Mouse (Mus musculus) urinary bladder, postnatal 0 days (tissue): ENCODE measurements around the gene Pgp. TPM values are rescaled to one million over a fixed set of nuclear protein-coding genes. Genes with fewer than 3 reads are reported as not detected.

Experiments
- polyA plus RNA-seq: library from polyadenylated mRNA; unstranded; fragments of >200 nt; fragmentation: Nextera tagmentation; extraction: Ambion mirVana; gene quantifications from 2 replicates; pipeline ENCODE4 v1.2.1, GENCODE M21; 2015

Gene Pgp
- polyA plus RNA-seq: 41.5 and 50.1 TPM in 2 replicates

DNA sequence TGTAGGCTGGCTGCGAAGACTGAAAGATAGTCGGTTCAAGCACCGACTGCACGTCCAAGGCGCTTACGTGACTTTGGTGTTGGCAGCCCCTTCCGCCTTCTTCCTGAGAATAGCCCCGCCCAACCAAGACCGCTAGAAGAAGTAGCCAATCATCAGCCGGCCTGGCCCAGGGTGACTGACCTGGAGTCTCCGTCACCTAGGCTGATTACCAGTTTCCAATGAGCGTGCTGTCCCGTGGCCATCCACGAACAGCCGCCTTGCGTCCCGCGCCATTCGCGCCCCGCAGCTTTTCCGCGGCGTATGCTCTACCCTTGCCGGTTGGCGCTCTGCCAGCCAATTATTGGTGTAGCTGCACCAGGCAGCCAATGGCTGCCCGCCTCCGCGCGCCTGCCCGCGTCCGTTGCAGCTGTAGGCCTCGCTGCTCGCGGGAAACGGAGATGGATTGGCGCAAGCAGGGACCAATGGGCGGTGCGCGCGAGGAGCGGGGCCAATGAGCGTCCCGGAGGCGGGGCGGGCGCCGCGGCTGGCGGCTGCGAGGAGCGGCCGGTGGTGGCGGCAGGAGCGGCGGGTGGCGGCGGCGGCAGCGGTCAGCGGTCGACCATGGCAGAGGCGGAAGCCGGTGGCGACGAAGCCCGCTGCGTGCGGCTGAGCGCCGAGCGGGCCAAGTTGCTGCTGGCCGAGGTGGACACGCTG lies at the start of gene Pgp, which contains the start of gene E4f1:
Gene Pgp (plus strand): TSS at position 483 of the 693 bp plus-strand sequence.
Gene E4f1 (minus strand): TSS at position 404 of the 693 bp plus-strand sequence.

DNA sequence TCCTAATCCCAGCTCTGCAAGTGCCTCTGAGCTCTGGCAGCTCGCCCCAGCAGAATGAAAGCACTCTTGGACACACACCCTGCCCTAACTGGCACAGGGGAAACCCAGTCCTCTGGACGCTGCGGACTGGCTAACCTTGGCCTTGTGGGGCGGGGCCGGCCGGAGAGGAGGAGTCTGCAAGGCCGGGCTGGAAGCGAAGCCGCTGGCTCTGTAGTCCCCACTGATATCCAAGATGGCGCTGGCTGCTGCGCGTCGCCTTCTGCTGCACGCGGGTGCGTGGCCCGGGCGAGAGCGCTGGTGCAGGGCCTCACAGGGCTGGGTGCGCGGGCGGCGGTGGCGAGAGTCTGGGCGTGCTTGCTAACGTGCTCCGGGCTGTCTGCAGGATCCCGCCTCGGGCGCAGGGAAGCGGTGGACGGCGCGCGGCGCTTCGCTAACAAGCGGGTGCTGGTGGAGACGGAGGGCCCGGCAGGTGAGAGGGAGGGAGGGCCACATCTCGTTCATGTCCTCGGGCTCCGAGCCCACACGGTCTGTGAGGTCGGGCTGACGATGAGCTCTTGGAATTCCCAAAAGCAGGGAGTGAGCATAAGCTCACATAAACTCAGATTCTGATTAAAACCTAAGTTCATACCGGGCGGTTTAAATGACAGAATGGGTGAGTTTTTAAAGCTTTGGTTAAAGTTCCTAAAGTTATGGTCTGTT lies 43.6 kb upstream of the Pgp start, which contains the start of gene Eci1:
Gene Eci1 (plus strand): TSS at position 171 of the 699 bp plus-strand sequence.

DNA sequence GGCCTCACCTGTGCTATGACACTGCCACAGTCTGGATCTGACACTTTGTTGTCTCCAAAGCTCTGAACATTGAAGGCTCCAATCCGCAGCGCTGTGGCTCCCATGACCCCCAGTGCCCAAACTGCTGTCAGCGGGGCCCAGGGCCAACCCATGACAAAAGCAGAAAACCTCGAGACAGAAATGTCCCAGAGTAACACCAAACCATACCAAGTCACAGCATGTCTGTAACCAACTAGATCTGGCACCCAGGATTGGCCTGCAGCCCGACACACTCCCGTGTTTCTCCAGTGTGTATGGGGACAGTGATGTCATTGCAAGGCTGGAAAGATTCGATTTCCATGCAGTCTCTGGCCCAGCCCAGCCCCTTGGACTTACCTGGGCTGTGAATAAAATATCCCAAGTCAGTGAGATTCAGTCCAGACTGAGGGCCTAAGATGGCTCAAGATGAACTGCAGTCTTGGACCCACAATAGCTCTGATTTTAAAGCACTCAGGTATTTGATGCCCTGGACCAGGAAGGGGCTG lies 27.5 kb upstream of the Pgp start, which contains the start of gene Dnase1l2:
Gene Dnase1l2 (minus strand): TSS at position 474 of the 524 bp plus-strand sequence.

DNA sequence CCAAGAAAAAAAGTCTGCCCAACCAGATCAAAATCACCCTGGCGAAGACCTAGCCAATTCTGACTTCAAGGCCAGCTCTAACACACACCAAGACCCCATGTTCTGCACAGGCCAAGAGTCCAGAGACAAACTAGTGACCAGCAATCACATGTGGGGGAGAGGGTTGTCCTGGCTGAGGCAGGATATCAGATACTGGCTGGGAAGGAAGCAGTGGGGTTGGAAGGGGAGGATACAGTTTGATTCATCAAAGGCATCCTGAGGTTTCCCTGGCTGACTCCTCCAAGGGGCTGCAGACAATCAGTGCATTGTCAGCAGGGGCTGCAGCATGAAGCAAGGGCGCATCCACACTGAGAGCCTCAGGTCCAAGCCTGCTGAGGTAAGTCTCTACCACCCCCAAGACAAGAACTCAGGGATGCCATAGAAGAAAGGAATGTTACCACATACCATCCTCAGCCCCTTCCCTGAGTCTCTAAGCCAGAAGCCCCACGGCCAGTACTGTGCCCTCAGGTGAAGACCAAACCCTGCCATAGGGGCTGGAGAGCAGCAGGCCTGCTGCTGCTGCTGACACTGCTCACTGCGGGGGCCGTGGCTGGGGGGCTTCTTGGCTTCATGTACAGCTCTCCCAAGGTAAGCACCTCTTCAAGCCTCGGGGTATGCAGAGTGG lies 3.6 kb downstream of the Pgp start, which contains the start of gene Bricd5:
Gene Bricd5 (plus strand): TSS at position 273 of the 664 bp plus-strand sequence.

DNA sequence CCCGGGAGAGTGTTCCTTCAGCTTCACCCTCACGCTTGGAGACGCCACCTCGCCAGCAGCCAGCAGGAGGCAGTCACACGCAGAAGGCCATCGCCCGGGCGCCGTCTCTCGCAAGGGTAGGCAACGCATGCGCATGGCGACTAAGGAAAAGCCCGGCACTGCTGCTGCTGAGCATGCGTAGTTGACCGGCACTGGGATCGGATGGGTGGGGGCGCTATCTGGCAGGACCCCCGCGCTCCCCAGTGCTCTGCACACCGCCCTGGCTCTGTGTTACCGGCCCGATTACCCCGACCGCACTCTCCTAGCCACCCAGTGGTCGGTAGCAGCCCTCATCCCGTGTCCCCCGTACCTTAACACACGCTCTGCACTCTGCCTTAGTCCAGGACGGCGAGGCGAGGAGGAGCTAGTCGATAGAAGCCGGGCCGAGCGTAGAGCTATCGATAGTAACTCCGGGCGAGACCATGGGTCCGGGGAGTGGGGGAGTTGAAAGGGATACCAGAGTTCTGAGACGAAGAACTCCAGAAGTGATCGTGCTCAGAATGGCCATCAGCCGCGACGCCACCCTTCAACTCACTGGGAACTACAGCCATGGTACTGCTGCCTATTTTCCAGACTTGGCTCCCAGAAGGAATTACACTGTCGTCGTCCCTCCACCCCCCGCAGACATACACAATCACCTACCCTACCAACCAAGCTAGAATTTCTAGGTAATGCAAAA lies 8.6 kb downstream of the Pgp start, which contains the start of gene Mlst8:
Gene Mlst8 (minus strand): TSS at position 416 of the 718 bp plus-strand sequence.

DNA sequence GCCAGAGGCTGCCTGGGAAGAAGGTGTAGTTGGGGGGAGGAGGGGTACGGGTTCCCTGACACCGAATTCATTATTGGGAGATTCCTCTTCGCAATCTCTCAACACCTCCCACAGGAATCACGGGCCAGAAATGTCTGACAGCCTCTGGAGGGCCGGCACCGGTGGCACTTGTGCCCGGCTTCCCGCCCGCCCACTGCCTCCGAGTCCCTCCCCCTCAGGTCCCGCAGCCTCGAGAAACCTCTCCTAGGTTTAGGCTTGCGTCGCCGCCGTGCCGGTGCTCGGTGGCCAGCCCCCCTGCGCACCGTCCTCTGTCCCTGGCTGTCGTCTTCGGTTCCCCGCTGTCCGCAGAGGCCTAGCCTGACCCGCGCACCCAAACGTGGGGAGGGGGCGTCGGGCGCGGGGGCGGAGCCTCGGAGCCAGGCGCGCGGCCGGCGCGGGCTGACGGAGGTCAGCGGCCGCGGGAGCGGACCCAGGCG lies 18.0 kb downstream of the Pgp start, which contains the start of gene Caskin1:
Gene Caskin1 (plus strand): TSS at position 416 of the 476 bp plus-strand sequence.

Other genes starting within 250 kb of the Pgp start
- 3.6 TPM in 2 replicates for gene Tedc2, start 249.5 kb upstream of the Pgp start, polyA plus RNA-seq
- gene Ccnf, start 218.9 kb upstream of the Pgp start, polyA plus RNA-seq: 6.9 and 11.9 TPM in 2 replicates
- 0.19 TPM in 1 of 2 replicates, not detected in the other for gene Abca17, start 119.3 kb upstream of the Pgp start, polyA plus RNA-seq
- gene Abca3, start 118.4 kb upstream of the Pgp start, polyA plus RNA-seq: 10.4 and 13.4 TPM in 2 replicates
- gene Rnps1, start 55.8 kb upstream of the Pgp start, polyA plus RNA-seq: 112 and 119 TPM in 2 replicates
- 102 and 104 TPM in 2 replicates for gene Eci1, start 43.8 kb upstream of the Pgp start, polyA plus RNA-seq
- 35.1 and 38.3 TPM in 2 replicates for gene Dnase1l2, start 27.3 kb upstream of the Pgp start, polyA plus RNA-seq
- gene E4f1, start 79 bp upstream of the Pgp start, polyA plus RNA-seq: 17.7 and 19.5 TPM in 2 replicates
- not detected in 2 replicates for gene Bricd5, start 3.5 kb downstream of the Pgp start, polyA plus RNA-seq
- gene Mlst8, start 8.7 kb downstream of the Pgp start, polyA plus RNA-seq: 11.2 and 13.5 TPM in 2 replicates
- 0.23 and 0.41 TPM in 2 replicates for gene Caskin1, start 18.2 kb downstream of the Pgp start, polyA plus RNA-seq
- gene Traf7, start 57.5 kb downstream of the Pgp start, polyA plus RNA-seq: 50.4 and 54.8 TPM in 2 replicates
- gene Rab26, start 63.8 kb downstream of the Pgp start, polyA plus RNA-seq: 2.2 and 2.6 TPM in 2 replicates
- gene Pkd1, start 79.4 kb downstream of the Pgp start, polyA plus RNA-seq: 28.6 and 36.5 TPM in 2 replicates
- gene Tsc2, start 162.2 kb downstream of the Pgp start, polyA plus RNA-seq: 216 and 218 TPM in 2 replicates
- gene Nthl1, start 162.3 kb downstream of the Pgp start, polyA plus RNA-seq: 9.8 and 11.3 TPM in 2 replicates
- 33.6 and 38.2 TPM in 2 replicates for gene Slc9a3r2, start 179.9 kb downstream of the Pgp start, polyA plus RNA-seq
- not detected in 2 replicates for gene Npw, start 188.1 kb downstream of the Pgp start, polyA plus RNA-seq
- 10.0 and 11.2 TPM in 2 replicates for gene Zfp598, start 199.3 kb downstream of the Pgp start, polyA plus RNA-seq
- gene Syngr3, start 219.6 kb downstream of the Pgp start, polyA plus RNA-seq: 0.08 and 0.41 TPM in 2 replicates
- 28.0 and 29.7 TPM in 2 replicates for gene Gfer, start 225.8 kb downstream of the Pgp start, polyA plus RNA-seq
- 1.4 and 2.0 TPM in 2 replicates for gene Noxo1, start 225.8 kb downstream of the Pgp start, polyA plus RNA-seq
- gene Tbl3, start 237.3 kb downstream of the Pgp start, polyA plus RNA-seq: 31.4 and 34.7 TPM in 2 replicates
- 0.24 TPM in 1 of 2 replicates, not detected in the other for gene Rnf151, start 247.7 kb downstream of the Pgp start, polyA plus RNA-seq
- gene Rps2, start 247.7 kb downstream of the Pgp start, polyA plus RNA-seq: 1,136 and 1,298 TPM in 2 replicates